Mouse (Mus musculus) kidney, embryonic 16.5 days (tissue): Measurements from ENCODE around the gene Rangrf. TPM values are rescaled to one million over a fixed set of nuclear protein-coding genes. Genes with fewer than 3 reads are reported as not detected.
A peak's percentile ranks its signal among the peaks of the same experiment; 100 is the strongest.
"Not testable (repeated sequence)": the region's sequence is repeated elsewhere in the genome, so short reads cannot be mapped to it uniquely, and the experiment has no call there.

ENCODE experiments used
- ATAC-seq: fragments of 200-750 bp; cut with Nextera tagmentation; 2 replicates; pipeline ENCODE4 v1.8.0; 2017; ENCODE audit warnings: moderate TSS enrichment; ENCODE audit not compliant: low FRiP score, low TSS enrichment
- H3K27ac ChIP-seq: fragments of 300-500 bp; sonication (generic); 2 replicates; pipeline ENCODE4 v1.5.1; 2014; ENCODE audit warnings: low read length
- H3K27me3 ChIP-seq: fragments of 300-500 bp; sonication (generic); 2 replicates; pipeline ENCODE4 v1.6.1; 2014; ENCODE audit warnings: low read length, control low read depth, mixed read lengths; ENCODE audit not compliant: insufficient read depth
- H3K36me3 ChIP-seq: fragments of 300-500 bp; sonication (generic); 2 replicates; pipeline ENCODE4 v1.6.1; 2014; ENCODE audit warnings: low read length, control low read depth, mixed read lengths; ENCODE audit not compliant: insufficient read depth
- H3K4me1 ChIP-seq: fragments of 300-500 bp; sonication (generic); 2 replicates; pipeline ENCODE4 v1.6.1; 2014; ENCODE audit warnings: low read length, control low read depth, mixed read lengths; ENCODE audit not compliant: insufficient read depth
- H3K4me2 ChIP-seq: fragments of 300-500 bp; sonication (generic); replicated peaks from 2 replicates; pipeline ENCODE4 v1.6.1; 2014; ENCODE audit warnings: low read depth, low read length
- H3K4me3 ChIP-seq: fragments of 300-500 bp; sonication (generic); 2 replicates; pipeline ENCODE4 v1.5.1; 2014; ENCODE audit warnings: mild to moderate bottlenecking, low read length
- H3K9ac ChIP-seq: fragments of 300-500 bp; sonication (generic); replicated peaks from 2 replicates; pipeline ENCODE4 v1.6.1; 2014; ENCODE audit warnings: low read length
- H3K9me3 ChIP-seq: fragments of 300-500 bp; sonication (generic); 2 replicates; pipeline ENCODE4 v1.6.1; 2016; ENCODE audit warnings: low read length, control low read depth
- WGBS: fragments of 180-500 bp; shearing (Covaris S2); extraction: QIAGEN DNeasy Blood & Tissue Kit; methylation state at CpG from one replicate; pipeline ENCODE4 v1.1.7; 2014; 5-methylcytosine and 5-hydroxymethylcytosine counted together
- polyA plus RNA-seq: library from polyadenylated mRNA; unstranded; fragments of >200 nt; fragmentation: Nextera tagmentation; extraction: Ambion mirVana; gene quantifications from 2 replicates; pipeline ENCODE4 v1.2.1, GENCODE M21; 2015

Rangrf gene
- polyA plus RNA-seq, 1 experiment from 2014 or later: 63.9 TPM

GRCm38 (mm10) chr11:68966554-68966953, 8.4 kb downstream of the Rangrf start:
- Histone ChIP-seq H3K27me3 (no peaks in the 10 kb centered on the region), H3K4me3 (no peak overlapping the region), H3K4me1 (peaks cover 10% of the 10 kb centered on the region), H3K9ac (no peak overlapping the region), H3K4me2 (no peak overlapping the region), H3K27ac (no peak overlapping the region), H3K9me3 (no peaks in the 10 kb centered on the region), H3K36me3 (no peaks in the 10 kb centered on the region)
- WGBS: 21% methylated on average over 1 of the region's 1 CpGs
- ATAC-seq: no peak

- H3K4me1 ChIP-seq: peaks cover 10% of the 10 kb centered on the region
- no peaks in the 10 kb centered on the region for H3K36me3 ChIP-seq
- WGBS: 33% methylated on average over 3 of the region's 3 CpGs
- no peak overlapping the region for H3K4me2 ChIP-seq
- no peaks in the 10 kb centered on the region for H3K9me3 ChIP-seq
- ATAC-seq: no peak
- H3K27me3 ChIP-seq: no peaks in the 10 kb centered on the region
- H3K9ac ChIP-seq: no peak overlapping the region
- no peak overlapping the region for H3K27ac ChIP-seq
- no peak overlapping the region for H3K4me3 ChIP-seq
Observed at GRCm38 (mm10) chr11:68965845-68966244, 9.1 kb downstream of the Rangrf start.

GRCm38 (mm10) chr11:68965050-68965449, 9.9 kb downstream of the Rangrf start:
- Histone ChIP-seq H3K27ac (no peak overlapping the region), H3K27me3 (no peaks in the 10 kb centered on the region), H3K4me1 (peaks cover 7% of the 10 kb centered on the region), H3K9ac (no peak overlapping the region), H3K4me2 (no peak overlapping the region), H3K4me3 (no peak overlapping the region), H3K9me3 (no peaks in the 10 kb centered on the region), H3K36me3 (no peaks in the 10 kb centered on the region)
- ATAC-seq: no peak

GRCm38 (mm10) chr11:68963405-68963804, 11.6 kb downstream of the Rangrf start:
- 80% methylated on average over 2 of the region's 2 CpGs for WGBS
- Histone ChIP-seq H3K9ac (no peak overlapping the region), H3K27me3 (no peaks in the 10 kb centered on the region), H3K27ac (no peak overlapping the region), H3K4me2 (no peak overlapping the region), H3K4me3 (no peak overlapping the region), H3K36me3 (no peaks in the 10 kb centered on the region), H3K9me3 (no peaks in the 10 kb centered on the region), H3K4me1 (peaks cover 3% of the 10 kb centered on the region)
- no peak for ATAC-seq

- not testable (repeated sequence) for H3K9me3 ChIP-seq, H3K4me2 ChIP-seq, H3K27ac ChIP-seq, H3K36me3 ChIP-seq, ATAC-seq, H3K4me1 ChIP-seq, H3K4me3 ChIP-seq, H3K27me3 ChIP-seq, H3K9ac ChIP-seq
- WGBS: 22% methylated on average over 11 of the region's 11 CpGs
Observed at GRCm38 (mm10) chr11:68962159-68962558, 12.8 kb downstream of the Rangrf start.

- no peaks in the 10 kb centered on the region for H3K9me3 ChIP-seq
- no peaks in the 10 kb centered on the region for H3K27me3 ChIP-seq
- H3K4me2 ChIP-seq: no peak overlapping the region
- H3K9ac ChIP-seq: no peak overlapping the region
- 68% methylated on average over 3 of the region's 3 CpGs for WGBS
- ATAC-seq: no peak
- no peaks in the 10 kb centered on the region for H3K36me3 ChIP-seq
- no peak overlapping the region for H3K4me3 ChIP-seq
- H3K27ac ChIP-seq: no peak overlapping the region
- H3K4me1 ChIP-seq: no peaks in the 10 kb centered on the region
Observed at GRCm38 (mm10) chr11:68961596-68961995, 13.4 kb downstream of the Rangrf start.

- no peak for ATAC-seq
- Histone ChIP-seq H3K4me2 (peak overlapping the region; percentile 33; the same call in 1 of the 2 replicates), H3K4me1 (peaks cover 9% of the 10 kb centered on the region), H3K36me3 (no peaks in the 10 kb centered on the region), H3K27me3 (peaks cover 12% of the 10 kb centered on the region), H3K27ac (no peak overlapping the region), H3K9ac (no peak overlapping the region), H3K9me3 (no peaks in the 10 kb centered on the region), H3K4me3 (no peak overlapping the region)
- WGBS: 58% methylated on average over 1 of the region's 1 CpGs
Observed at GRCm38 (mm10) chr11:68957971-68958370, 17.0 kb downstream of the Rangrf start.

- peak within 1 kb of the TSS; percentile 33 for H3K4me2 ChIP-seq
- no peaks in the 10 kb centered on the region for H3K36me3 ChIP-seq
- H3K4me1 ChIP-seq: peaks cover 9% of the 10 kb centered on the region
- H3K9me3 ChIP-seq: no peaks in the 10 kb centered on the region
- WGBS: 48% methylated on average over 8 of the region's 8 CpGs
- H3K4me3 ChIP-seq: peak within 1 kb of the TSS; percentile 37
- no peak for ATAC-seq
- H3K27me3 ChIP-seq: peaks cover 13% of the 10 kb centered on the region
- H3K27ac ChIP-seq: peak within 1 kb of the TSS; percentile 71
- peak within 1 kb of the TSS; percentile 39 for H3K9ac ChIP-seq
Observed at GRCm38 (mm10) chr11:68957308-68957707, 17.7 kb downstream of the Rangrf start, which contains the start of gene Arhgef15. Gene Arhgef15 (minus strand): TSS chr11:68957480.

GRCm38 (mm10) chr11:68956697-68957096, 18.3 kb downstream of the Rangrf start:
- 27% methylated on average over 13 of the region's 13 CpGs for WGBS
- Histone ChIP-seq H3K27ac (peak overlapping the region; percentile 71), H3K27me3 (peaks cover 13% of the 10 kb centered on the region), H3K9ac (peak overlapping the region; percentile 39), H3K4me2 (peak overlapping the region; percentile 33), H3K36me3 (no peaks in the 10 kb centered on the region), H3K9me3 (no peaks in the 10 kb centered on the region), H3K4me1 (peaks cover 9% of the 10 kb centered on the region), H3K4me3 (peak overlapping the region; percentile 37)
- peak; percentile 44 for ATAC-seq

- Histone ChIP-seq H3K27me3 (peaks cover 15% of the 10 kb centered on the region), H3K36me3 (no peaks in the 10 kb centered on the region), H3K9ac (peak overlapping the region; percentile 39), H3K4me2 (peak overlapping the region; percentile 65), H3K4me1 (peaks cover 9% of the 10 kb centered on the region), H3K9me3 (no peaks in the 10 kb centered on the region), H3K27ac (peak overlapping the region; percentile 71), H3K4me3 (peak overlapping the region; percentile 48)
- peak; percentile 44; the same call in 1 of the 2 replicates for ATAC-seq
- WGBS: 28% methylated on average over 3 of the region's 3 CpGs
Observed at GRCm38 (mm10) chr11:68956107-68956506, 18.9 kb downstream of the Rangrf start.
